Mouse (Mus musculus) liver, embryonic 14.5 days (tissue): ENCODE measurements at regions not wholly inside any gene's neighbourhood (a gene's known extent, or its start where the extent isn't known, plus 50 kb on each side); places are given as distances from the start of the nearest gene placed in this dataset.

Source experiments
- CTCF ChIP-seq: IDR thresholded peaks from 2 replicates; pipeline ENCODE4 v1.5.1; 2016; ENCODE audit warnings: antibody characterized with exemption, low read depth, control low read depth
- EP300 ChIP-seq: IDR thresholded peaks from 2 replicates; pipeline ENCODE4 v1.6.1; 2016; ENCODE audit warnings: antibody characterized with exemption, low read depth

- TF ChIP-seq EP300 (no peak), CTCF (no peak)
These were observed 99.0 kb upstream of the Max start for GRCm38 (mm10) chr12:77060766-77061561.
